Mouse (Mus musculus): Measurements from ENCODE around the gene Nlrp4c. TPM values are rescaled to one million over a fixed set of nuclear protein-coding genes. Genes with fewer than 3 reads are reported as not detected.

Gene Nlrp4c
- total and polyA plus RNA-seq, 3 experiments, result 0.16 to 0.42 (median 0.26) TPM

DNA sequence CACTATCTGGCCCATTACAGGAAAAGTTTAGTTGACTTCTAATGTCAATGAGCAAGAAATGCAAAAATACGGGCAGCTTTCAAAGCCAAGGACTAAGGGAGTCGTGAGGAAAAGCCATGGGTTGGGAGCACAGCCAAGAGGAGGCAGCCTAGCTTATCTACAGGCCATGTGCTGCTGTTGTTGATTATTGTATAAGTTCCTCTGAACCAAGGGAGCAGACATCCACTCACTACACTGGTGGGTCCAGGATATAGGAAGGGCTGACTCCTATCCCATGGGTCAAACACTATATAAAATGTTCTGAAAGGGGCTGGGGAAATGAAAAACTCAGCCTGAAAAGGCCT, 102.0 kb downstream of the Nlrp4c start:
- TF ChIP-seq JUND (conservative IDR thresholded peaks at IDR 0.05; ENCODE audit: low read depth, low read length), result no peak
- no peak for TF ChIP-seq ZC3H11A (IDR thresholded peaks at IDR 0.05; ENCODE audit: low read depth, low read length)
- no peak for TF ChIP-seq CHD1 (IDR thresholded peaks at IDR 0.05; ENCODE audit: low read depth, low read length)
- no peak for TF ChIP-seq ZMIZ1 (IDR thresholded peaks at IDR 0.05; ENCODE audit: low read depth, low read length)
- no peak for TF ChIP-seq ZKSCAN1 (IDR thresholded peaks at IDR 0.05; ENCODE audit: borderline replicate concordance, low read depth, low read length)
- in situ Hi-C loops (cut with MboI; ENCODE audit: low pct_ligation_motif_present, low pct_unique_long_range_greater_than_20kb, low sequenced_read_pairs) (no loop called here), dilution Hi-C loops (cut with MboI; ENCODE audit: extremely low pct_ligation_motif_present, extremely low pct_unique_long_range_greater_than_20kb, low sequenced_read_pairs) (no loop called here)
- Histone ChIP-seq H3K9me3 (replicated peaks; ENCODE audit: low read length) (no peaks in the 10 kb centered on the region), H3K4me3 (replicated peaks in 1 of 3; ENCODE audit: low read depth in 2 of 3, low read length in 2 of 3, poor library complexity in 1 of 3) (no peak overlapping the region), H3K4me2 (ENCODE audit: insufficient read depth, low read depth, poor library complexity, severe bottlenecking) (no peak overlapping the region), H3K27me3 (replicated peaks) (no peaks in the 10 kb centered on the region), H3K9ac (ENCODE audit: insufficient read depth, low read depth) (no peak overlapping the region), H3K27ac (ENCODE audit: insufficient read depth, low read depth) (no peak overlapping the region), H3K79me2 (replicated peaks; ENCODE audit: control insufficient read depth, extremely low read depth, insufficient read depth, poor library complexity, severe bottlenecking) (peaks cover 87% of the 10 kb centered on the region), H3K36me3 (replicated peaks in 1 of 2; ENCODE audit: control insufficient read depth in 1 of 2, insufficient read depth in 1 of 2, low read length in 1 of 2) (peaks cover 5 to 45% of the 10 kb centered on the region in 2 experiments), H3K4me1 (ENCODE audit: control insufficient read depth in 1 of 2, insufficient read depth in 2 of 2) (peaks cover 14 to 82% of the 10 kb centered on the region in 2 experiments)
- DNase-seq (ENCODE audit: extremely low read depth), result no peak

DNA sequence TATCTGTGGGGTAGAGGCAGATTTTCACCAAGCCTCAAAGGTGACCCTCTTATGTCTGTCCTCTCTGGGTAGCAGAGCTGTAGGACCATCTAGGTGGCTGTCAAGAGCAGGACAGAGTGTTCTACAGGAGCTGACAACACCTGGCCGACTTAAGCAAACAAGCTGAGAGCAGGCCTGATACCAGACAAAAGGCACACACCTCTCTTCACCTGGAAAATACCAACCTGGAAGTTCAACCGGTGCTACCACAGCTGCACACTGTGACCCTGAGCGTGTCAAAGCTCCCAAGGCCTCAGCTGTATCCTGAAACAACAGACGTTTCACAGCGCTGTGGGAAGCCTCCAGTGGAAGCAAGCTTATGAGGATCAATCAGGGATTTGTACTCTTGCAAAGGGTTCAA, 102.7 kb downstream of the Nlrp4c start:
- Histone ChIP-seq H3K27me3 (replicated peaks) (no peaks in the 10 kb centered on the region), H3K4me1 (ENCODE audit: control insufficient read depth in 1 of 2, insufficient read depth in 2 of 2) (peaks cover 14 to 86% of the 10 kb centered on the region in 2 experiments), H3K9me3 (replicated peaks; ENCODE audit: low read length) (no peaks in the 10 kb centered on the region), H3K4me3 (replicated peaks in 1 of 3; ENCODE audit: low read depth in 2 of 3, low read length in 2 of 3, poor library complexity in 1 of 3) (no peak overlapping the region), H3K79me2 (replicated peaks; ENCODE audit: control insufficient read depth, extremely low read depth, insufficient read depth, poor library complexity, severe bottlenecking) (peaks cover 92% of the 10 kb centered on the region), H3K36me3 (replicated peaks in 1 of 2; ENCODE audit: control insufficient read depth in 1 of 2, insufficient read depth in 1 of 2, low read length in 1 of 2) (peaks cover 2 to 44% of the 10 kb centered on the region in 2 experiments), H3K27ac (ENCODE audit: insufficient read depth, low read depth) (no peak overlapping the region), H3K9ac (ENCODE audit: insufficient read depth, low read depth) (no peak overlapping the region), H3K4me2 (ENCODE audit: insufficient read depth, low read depth, poor library complexity, severe bottlenecking) (no peak overlapping the region)
- DNase-seq (ENCODE audit: extremely low read depth), result no peak
- in situ Hi-C loops (cut with MboI; ENCODE audit: low pct_ligation_motif_present, low pct_unique_long_range_greater_than_20kb, low sequenced_read_pairs) (no loop called here), dilution Hi-C loops (cut with MboI; ENCODE audit: extremely low pct_ligation_motif_present, extremely low pct_unique_long_range_greater_than_20kb, low sequenced_read_pairs) (no loop called here)
- TF ChIP-seq RAD21 (IDR thresholded peaks at IDR 0.05; ENCODE audit: low read depth, low read length), result no peak
- TF ChIP-seq POLR2AphosphoS2 (IDR thresholded peaks at IDR 0.05; ENCODE audit: low read depth, low read length), result no peak
- no peak for TF ChIP-seq ZC3H11A (IDR thresholded peaks at IDR 0.05; ENCODE audit: low read depth, low read length)
- no peak for TF ChIP-seq SMC3 (IDR thresholded peaks at IDR 0.05; ENCODE audit: low read depth, low read length)
- no peak for TF ChIP-seq IRF4 (IDR thresholded peaks at IDR 0.05; ENCODE audit: low read depth, low read length)
- TF ChIP-seq MXI1 (IDR thresholded peaks at IDR 0.05; ENCODE audit: low read depth, low read length), result no peak
- TF ChIP-seq ZNF384 (IDR thresholded peaks at IDR 0.05; ENCODE audit: low read depth, low read length), result no peak
- no peak for TF ChIP-seq JUN (IDR thresholded peaks at IDR 0.05; ENCODE audit: insufficient read depth, low read depth, low read length)
- no peak for TF ChIP-seq ETS1 (conservative IDR thresholded peaks at IDR 0.05; ENCODE audit: low read depth, low read length)
- no peak for TF ChIP-seq CTCF (conservative IDR thresholded peaks at IDR 0.05 in 1 of 2, IDR thresholded peaks at IDR 0.05 in 1 of 2; ENCODE audit: low read depth in 2 of 2, low read length in 2 of 2)
- TF ChIP-seq JUND (conservative IDR thresholded peaks at IDR 0.05; ENCODE audit: low read depth, low read length), result no peak
- no peak for TF ChIP-seq HCFC1 (IDR thresholded peaks at IDR 0.05; ENCODE audit: low read depth, low read length)
- no peak for TF ChIP-seq USF1 (IDR thresholded peaks at IDR 0.05; ENCODE audit: low read depth, low read length)
- TF ChIP-seq BHLHE40 (IDR thresholded peaks at IDR 0.05; ENCODE audit: low read depth, low read length), result no peak
- no peak for TF ChIP-seq RCOR1 (conservative IDR thresholded peaks at IDR 0.05; ENCODE audit: low read depth, low read length)
- no peak for TF ChIP-seq MYC (IDR thresholded peaks at IDR 0.05; ENCODE audit: low read depth, low read length)
- TF ChIP-seq NELFE (IDR thresholded peaks at IDR 0.05; ENCODE audit: low read depth, low read length), result no peak
- no peak for TF ChIP-seq EP300 (IDR thresholded peaks at IDR 0.05; ENCODE audit: low read length)
